Mouse (Mus musculus) heart, embryonic 13.5 days (tissue): ENCODE data around the gene Ulk4. TPM values are rescaled to one million over a fixed set of nuclear protein-coding genes. Genes with fewer than 3 reads are reported as not detected.

Experiments
- ATAC-seq: fragments of 200-750 bp; cut with Nextera tagmentation; 2 replicates; pipeline ENCODE4 v1.8.0; 2017; ENCODE audit warnings: moderate TSS enrichment; ENCODE audit not compliant: insufficient number of reproducible peaks, low FRiP score, low TSS enrichment; ENCODE audit errors: extremely low read depth
- H3K27ac ChIP-seq: fragments of 300-500 bp; sonication (generic); replicated peaks from 2 replicates; pipeline ENCODE4 v1.5.1; 2015; ENCODE audit warnings: moderate library complexity, mild to moderate bottlenecking, inconsistent platforms
- H3K27me3 ChIP-seq: fragments of 300-500 bp; sonication (generic); replicated peaks from 2 replicates; pipeline ENCODE4 v1.6.1; 2015; ENCODE audit warnings: mild to moderate bottlenecking, inconsistent platforms
- H3K36me3 ChIP-seq: fragments of 300-500 bp; sonication (generic); 2 replicates; pipeline ENCODE4 v1.6.1; 2015; ENCODE audit warnings: mild to moderate bottlenecking, inconsistent platforms
- H3K4me1 ChIP-seq: fragments of 300-500 bp; sonication (generic); 2 replicates; pipeline ENCODE4 v1.6.1; 2015; ENCODE audit warnings: inconsistent platforms
- H3K4me2 ChIP-seq: fragments of 300-500 bp; sonication (generic); 2 replicates; pipeline ENCODE4 v1.6.1; 2015; ENCODE audit warnings: inconsistent platforms, mild to moderate bottlenecking, moderate library complexity
- H3K4me3 ChIP-seq: fragments of 300-500 bp; sonication (generic); 2 replicates; pipeline ENCODE4 v1.5.1; 2015; ENCODE audit warnings: moderate library complexity, mild to moderate bottlenecking, inconsistent platforms
- H3K9ac ChIP-seq: fragments of 300-500 bp; sonication (generic); 2 replicates; pipeline ENCODE4 v1.6.1; 2015; ENCODE audit warnings: inconsistent platforms, mild to moderate bottlenecking, moderate library complexity
- H3K9me3 ChIP-seq: fragments of 300-500 bp; sonication (generic); 2 replicates; pipeline ENCODE4 v1.6.1; 2016; ENCODE audit warnings: inconsistent platforms
- WGBS: fragments of 180-500 bp; shearing (Covaris S2); methylation state at CpG from one replicate; pipeline ENCODE4 v1.1.7; 2015; ENCODE audit warnings: mixed read lengths; 5-methylcytosine and 5-hydroxymethylcytosine counted together
- polyA plus RNA-seq: library from polyadenylated mRNA; unstranded; fragments of >200 nt; fragmentation: Nextera tagmentation; extraction: Ambion mirVana; gene quantifications from 2 replicates; pipeline ENCODE4 v1.2.1, GENCODE M21; 2015

Gene Ulk4
- polyA plus RNA-seq, 1 experiment from 2014 or later, result 95.9 TPM

GRCm38 (mm10) chr9:121032322-121032964 is 244.6 kb downstream of the Ulk4 start:
- H3K4me2 ChIP-seq, result no peak overlapping the region
- H3K4me1 ChIP-seq, result peaks cover 9% of the 10 kb centered on the region
- no peak overlapping the region for H3K4me3 ChIP-seq
- H3K9ac ChIP-seq, result no peak overlapping the region
- no peaks in the 10 kb centered on the region for H3K9me3 ChIP-seq
- WGBS, result 70% methylated on average over 10 of the region's 10 CpGs
- no peaks in the 10 kb centered on the region for H3K27me3 ChIP-seq
- no peak for ATAC-seq
- H3K27ac ChIP-seq, result no peak overlapping the region
- no peaks in the 10 kb centered on the region for H3K36me3 ChIP-seq

- peak overlapping the region; percentile 36; the same call in 1 of the 2 replicates for H3K27ac ChIP-seq
- no peak overlapping the region for H3K4me3 ChIP-seq
- H3K36me3 ChIP-seq, result no peaks in the 10 kb centered on the region
- H3K4me1 ChIP-seq, result peaks cover 9% of the 10 kb centered on the region
- no peaks in the 10 kb centered on the region for H3K9me3 ChIP-seq
- H3K4me2 ChIP-seq, result no peak overlapping the region
- H3K27me3 ChIP-seq, result no peaks in the 10 kb centered on the region
- 35% methylated on average over 10 of the region's 10 CpGs for WGBS
- no peak; the same call in 1 of the 2 replicates for ATAC-seq
- peak overlapping the region; percentile 37; the same call in 1 of the 2 replicates for H3K9ac ChIP-seq
Observed at GRCm38 (mm10) chr9:121030949-121031348, 246.0 kb downstream of the Ulk4 start.

- no peak for ATAC-seq
- peaks cover 9% of the 10 kb centered on the region for H3K4me1 ChIP-seq
- H3K9me3 ChIP-seq, result no peaks in the 10 kb centered on the region
- no peak overlapping the region for H3K4me3 ChIP-seq
- H3K9ac ChIP-seq, result no peak overlapping the region
- H3K36me3 ChIP-seq, result no peaks in the 10 kb centered on the region
- 55% methylated on average over 9 of the region's 9 CpGs for WGBS
- no peaks in the 10 kb centered on the region for H3K27me3 ChIP-seq
- H3K27ac ChIP-seq, result no peak overlapping the region
- no peak overlapping the region for H3K4me2 ChIP-seq
Observed at GRCm38 (mm10) chr9:121029786-121030185, 247.2 kb downstream of the Ulk4 start.

- ATAC-seq, result no peak
- H3K4me2 ChIP-seq, result no peak overlapping the region
- H3K27me3 ChIP-seq, result no peaks in the 10 kb centered on the region
- H3K27ac ChIP-seq, result peak overlapping the region; percentile 71
- no peaks in the 10 kb centered on the region for H3K36me3 ChIP-seq
- 0 out of 2 replicates have a peak, but pooled peaks cover 3% of the 10 kb centered on the region for H3K9me3 ChIP-seq
- H3K9ac ChIP-seq, result no peak overlapping the region
- H3K4me1 ChIP-seq, result peaks cover 14% of the 10 kb centered on the region
- H3K4me3 ChIP-seq, result no peak overlapping the region
- WGBS, result 58% methylated on average over 14 of the region's 14 CpGs
Observed at GRCm38 (mm10) chr9:121023526-121024264, 253.3 kb downstream of the Ulk4 start.

- Histone ChIP-seq H3K9ac (no peak overlapping the region), H3K4me3 (no peak overlapping the region), H3K27ac (no peak overlapping the region), H3K9me3 (0 out of 2 replicates have a peak, but pooled peaks cover 3% of the 10 kb centered on the region), H3K36me3 (no peaks in the 10 kb centered on the region), H3K4me2 (no peak overlapping the region), H3K27me3 (no peaks in the 10 kb centered on the region), H3K4me1 (peaks cover 24% of the 10 kb centered on the region)
- no peak for ATAC-seq
- 81% methylated on average over 11 of the region's 11 CpGs for WGBS
Observed at GRCm38 (mm10) chr9:121020360-121020759, 256.6 kb downstream of the Ulk4 start.

GRCm38 (mm10) chr9:121019932-121020331 is 257.1 kb downstream of the Ulk4 start:
- no peak overlapping the region for H3K4me2 ChIP-seq

GRCm38 (mm10) chr9:121018524-121019315 is 258.3 kb downstream of the Ulk4 start:
- Histone ChIP-seq H3K27me3 (no peaks in the 10 kb centered on the region), H3K4me3 (no peak overlapping the region), H3K27ac (no peak overlapping the region), H3K4me2 (no peak overlapping the region), H3K36me3 (no peaks in the 10 kb centered on the region), H3K4me1 (peaks cover 20% of the 10 kb centered on the region), H3K9ac (no peak overlapping the region), H3K9me3 (no peaks in the 10 kb centered on the region)
- 77% methylated on average over 2 of the region's 2 CpGs for whole genome bisulfite sequencing
- no peak for ATAC-seq

More at GRCm38 (mm10) chr9:121019932-121020331, 257.1 kb downstream of the Ulk4 start:
- Histone ChIP-seq H3K4me1 (peaks cover 24% of the 10 kb centered on the region), H3K36me3 (no peaks in the 10 kb centered on the region), H3K9ac (no peak overlapping the region), H3K27me3 (no peaks in the 10 kb centered on the region), H3K4me3 (no peak overlapping the region), H3K27ac (no peak overlapping the region), H3K9me3 (0 out of 2 replicates have a peak, but pooled peaks cover 3% of the 10 kb centered on the region)
- WGBS, result 81% methylated on average over 13 of the region's 13 CpGs
- ATAC-seq, result no peak

GRCm38 (mm10) chr9:121015810-121016502 is 261.0 kb downstream of the Ulk4 start:
- Histone ChIP-seq H3K27me3 (no peaks in the 10 kb centered on the region), H3K4me3 (no peak overlapping the region), H3K36me3 (no peaks in the 10 kb centered on the region), H3K4me1 (peaks cover 9% of the 10 kb centered on the region), H3K4me2 (no peak overlapping the region), H3K9me3 (no peaks in the 10 kb centered on the region), H3K27ac (no peak overlapping the region), H3K9ac (no peak overlapping the region)
- WGBS, result 62% methylated on average over 11 of the region's 11 CpGs
- no peak for ATAC-seq

- no peak for ATAC-seq
Observed at GRCm38 (mm10) chr9:121011540-121011939, 265.5 kb downstream of the Ulk4 start.

GRCm38 (mm10) chr9:121010544-121010943 is 266.5 kb downstream of the Ulk4 start:
- Histone ChIP-seq H3K4me2 (no peak overlapping the region), H3K36me3 (no peaks in the 10 kb centered on the region), H3K9ac (no peak overlapping the region), H3K27ac (no peak overlapping the region), H3K4me3 (no peak overlapping the region), H3K9me3 (no peaks in the 10 kb centered on the region), H3K27me3 (no peaks in the 10 kb centered on the region), H3K4me1 (peaks cover 8% of the 10 kb centered on the region; the same call in 1 of the 2 replicates)
- WGBS, result 55% methylated on average over 3 of the region's 3 CpGs
- no peak for ATAC-seq

More at GRCm38 (mm10) chr9:121011540-121011939, 265.5 kb downstream of the Ulk4 start:
- 33% methylated on average over 4 of the region's 4 CpGs for WGBS
- no peak overlapping the region for H3K27ac ChIP-seq
- no peaks in the 10 kb centered on the region for H3K9me3 ChIP-seq
- no peak overlapping the region for H3K4me2 ChIP-seq
- H3K4me1 ChIP-seq, result peaks cover 16% of the 10 kb centered on the region
- no peaks in the 10 kb centered on the region for H3K36me3 ChIP-seq
- no peak overlapping the region for H3K9ac ChIP-seq
- no peak overlapping the region for H3K4me3 ChIP-seq
- H3K27me3 ChIP-seq, result no peaks in the 10 kb centered on the region

- ATAC-seq, result no peak
- Histone ChIP-seq H3K4me3 (no peak overlapping the region), H3K36me3 (no peaks in the 10 kb centered on the region), H3K9me3 (no peaks in the 10 kb centered on the region), H3K4me2 (no peak overlapping the region), H3K27ac (no peak overlapping the region), H3K27me3 (no peaks in the 10 kb centered on the region), H3K9ac (no peak overlapping the region), H3K4me1 (peaks cover 20% of the 10 kb centered on the region)
- 77% methylated on average over 7 of the region's 7 CpGs for WGBS
Observed at GRCm38 (mm10) chr9:121005961-121006360, 271.0 kb downstream of the Ulk4 start.
